Mouse (Mus musculus) urinary bladder, adult 18-20 months (tissue): Measurements from ENCODE around the gene Dnajb3.
"Not testable (repeated sequence)": the region's sequence is repeated elsewhere in the genome, so short reads cannot be mapped to it uniquely, and the experiment has no call there.

ENCODE experiments used
- DNase-seq, 2 experiments: peaks; one replicate each; pipeline ENCODE4 v3.0.0; 2022; ENCODE audit warnings: low spot score in 2 of 2, mixed read lengths in 2 of 2

The Dnajb3 gene

DNA sequence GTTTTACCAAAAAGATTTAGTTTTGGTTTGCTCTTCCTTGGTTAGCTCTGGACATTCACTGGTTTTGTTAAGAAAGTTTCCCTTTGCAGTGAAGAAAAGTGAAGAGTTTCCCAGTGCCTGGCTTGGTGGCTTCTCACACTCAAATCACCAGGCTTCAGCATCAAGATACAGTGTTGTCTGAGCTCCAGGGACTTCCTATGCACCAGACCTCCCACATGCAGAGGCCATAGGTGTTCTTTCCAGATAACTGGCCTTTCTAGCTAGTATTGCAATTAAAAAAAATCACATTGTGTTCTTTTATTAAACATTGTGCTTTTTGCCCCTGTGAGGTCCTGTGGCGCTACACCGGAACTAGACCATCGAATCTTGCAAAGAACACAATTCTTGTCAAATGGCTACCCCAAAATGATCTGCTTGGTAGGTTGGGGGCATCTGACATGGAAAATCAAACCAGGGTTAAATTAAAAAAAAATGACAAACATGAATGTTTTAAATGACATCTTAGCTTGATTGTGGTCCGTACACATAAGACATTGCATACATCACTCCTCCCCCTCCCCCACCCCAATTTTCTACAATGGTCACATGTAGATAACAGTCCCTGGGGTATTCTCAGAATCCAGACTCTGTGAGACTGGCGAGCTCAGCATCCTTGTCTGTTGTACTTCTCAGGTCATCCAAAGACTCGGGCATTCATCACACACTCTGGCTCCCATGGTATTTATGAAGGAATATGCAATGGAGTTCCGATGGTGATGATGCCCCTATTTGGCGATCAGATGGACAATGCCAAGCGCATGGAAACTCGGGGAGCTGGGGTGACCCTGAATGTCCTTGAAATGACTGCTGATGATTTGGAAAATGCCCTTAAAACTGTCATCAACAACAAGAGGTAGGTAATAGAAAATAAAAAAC is 10.1 kb upstream of the Dnajb3 start:
- no peak for DNase-seq

DNA sequence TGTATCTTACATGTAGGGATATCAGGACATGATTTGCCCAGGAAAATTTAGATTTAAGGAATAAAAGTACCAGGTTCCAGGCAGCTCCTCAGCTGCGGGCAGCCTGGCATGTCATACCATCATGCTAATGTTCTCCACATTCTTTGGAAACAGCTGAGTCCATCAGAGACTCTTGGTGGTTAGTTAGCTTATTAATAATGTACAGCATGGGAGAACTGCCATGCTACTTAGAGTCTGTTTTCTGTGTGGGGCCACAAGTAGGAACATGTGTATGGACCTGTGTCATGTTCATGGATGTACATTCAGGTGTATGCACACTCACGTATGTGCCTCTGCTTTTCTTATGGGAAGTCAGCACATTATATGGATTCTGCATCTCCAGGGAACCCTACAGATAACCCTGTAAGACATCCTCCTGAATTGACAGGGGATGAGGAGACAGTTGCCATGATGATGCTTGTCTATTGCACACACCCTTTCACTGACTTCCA is 8.9 kb upstream of the Dnajb3 start:
- DNase-seq = no peak

DNA sequence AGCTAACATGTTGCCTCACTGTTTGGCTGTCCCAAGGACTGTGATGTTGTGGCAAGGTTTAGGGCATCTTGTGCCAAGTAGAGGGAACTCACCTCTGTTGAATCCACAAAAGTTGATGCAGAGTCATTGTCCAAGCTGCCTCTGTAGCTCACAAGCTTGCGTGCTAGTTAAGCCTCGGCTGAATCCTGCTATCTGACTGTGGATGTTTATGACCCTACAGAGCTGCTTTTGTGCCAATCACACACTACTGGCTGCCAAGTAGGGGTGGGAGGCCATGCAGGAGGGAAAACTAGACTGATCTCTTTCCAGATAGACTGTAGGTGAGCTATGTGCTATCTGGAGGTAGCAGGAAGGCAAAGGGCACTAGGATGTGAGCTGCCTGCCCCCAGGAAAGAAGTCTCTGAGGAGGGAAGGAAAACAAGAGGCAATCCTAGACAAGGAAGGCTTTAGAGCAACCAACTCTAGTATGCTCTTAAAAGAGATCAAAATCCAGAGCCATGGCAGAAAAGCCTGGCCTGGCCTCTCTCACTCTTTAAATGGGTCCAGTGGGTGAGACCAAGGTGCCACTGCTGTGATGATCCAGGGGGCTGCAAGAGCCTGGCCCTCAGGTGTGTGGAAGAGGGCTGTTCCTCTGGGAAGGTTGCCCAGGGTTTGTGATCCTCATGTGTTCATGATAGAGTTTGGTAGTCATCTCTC is 8.3 kb upstream of the Dnajb3 start:
- no peak for DNase-seq

DNA sequence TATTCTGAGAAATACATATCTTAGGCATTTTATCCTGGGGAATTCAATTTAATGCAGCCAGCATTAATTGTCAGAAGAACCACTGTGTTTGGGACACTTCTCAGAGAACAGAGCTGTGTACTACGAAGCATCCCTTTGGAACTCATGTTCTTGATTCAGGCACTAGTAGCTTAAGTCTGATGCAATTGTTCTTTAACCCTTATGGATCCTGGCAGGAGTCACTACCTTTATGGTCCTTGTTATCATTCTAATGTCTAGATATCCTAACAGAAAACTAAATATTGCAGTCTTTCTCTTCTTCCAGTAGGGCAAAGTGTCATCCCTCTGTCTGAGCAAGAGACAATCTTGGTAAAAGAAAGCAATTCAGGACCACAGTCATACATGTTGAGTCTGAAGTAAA is 7.5 kb upstream of the Dnajb3 start:
- DNase-seq = no peak

DNA sequence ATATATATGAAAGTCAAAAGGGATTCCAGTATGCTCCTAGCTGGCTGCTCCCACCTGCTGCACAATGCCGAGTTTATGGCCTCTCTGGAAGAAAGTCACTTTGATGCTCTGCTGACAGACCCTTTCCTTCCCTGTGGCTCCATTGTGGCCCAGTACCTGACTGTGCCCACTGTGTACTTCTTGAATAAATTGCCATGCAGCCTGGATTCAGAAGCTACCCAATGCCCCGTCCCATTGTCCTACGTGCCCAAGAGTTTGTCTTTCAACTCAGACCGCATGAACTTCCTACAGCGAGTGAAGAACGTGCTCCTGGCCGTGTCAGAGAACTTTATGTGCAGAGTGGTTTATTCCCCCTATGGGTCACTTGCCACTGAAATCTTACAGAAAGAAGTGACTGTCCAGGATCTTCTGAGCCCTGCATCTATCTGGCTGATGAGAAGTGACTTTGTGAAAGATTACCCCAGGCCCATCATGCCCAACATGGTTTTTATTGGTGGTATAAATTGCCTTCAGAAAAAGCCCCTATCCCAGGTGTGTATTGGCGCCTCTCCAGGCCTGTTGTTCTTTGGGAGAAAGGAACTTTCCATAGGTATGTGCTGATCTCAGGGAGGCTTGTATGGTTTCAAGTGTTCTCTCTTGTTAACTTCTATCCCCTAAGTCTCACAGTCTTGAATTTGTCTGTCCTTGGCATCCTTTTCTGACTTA is 6.9 kb upstream of the Dnajb3 start:
- DNase-seq = no peak

DNA sequence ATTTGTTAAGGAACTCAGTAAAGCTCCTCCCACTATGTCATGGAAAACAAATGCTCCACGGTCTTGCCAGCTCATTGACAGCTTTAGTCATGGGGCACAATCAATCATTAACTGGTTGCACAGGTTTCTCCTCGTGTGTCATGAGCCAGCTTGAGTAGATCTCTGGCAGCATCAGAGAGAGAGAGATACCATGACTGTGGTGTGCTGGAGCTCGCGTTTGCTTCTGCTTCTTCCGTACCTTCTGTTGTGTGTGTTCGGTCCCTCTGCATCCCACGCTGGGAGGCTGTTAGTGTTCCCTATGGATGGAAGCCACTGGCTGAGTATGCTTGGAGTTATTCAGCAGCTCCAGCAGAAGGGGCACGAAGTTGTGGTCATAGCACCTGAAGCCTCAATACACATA is 6.2 kb upstream of the Dnajb3 start, which contains the start of gene Ugt1a1:
Gene Ugt1a1 (plus strand): TSS at position 148 of the 400 bp plus-strand sequence.
- DNase-seq = peak; percentile 66 to 84

DNA sequence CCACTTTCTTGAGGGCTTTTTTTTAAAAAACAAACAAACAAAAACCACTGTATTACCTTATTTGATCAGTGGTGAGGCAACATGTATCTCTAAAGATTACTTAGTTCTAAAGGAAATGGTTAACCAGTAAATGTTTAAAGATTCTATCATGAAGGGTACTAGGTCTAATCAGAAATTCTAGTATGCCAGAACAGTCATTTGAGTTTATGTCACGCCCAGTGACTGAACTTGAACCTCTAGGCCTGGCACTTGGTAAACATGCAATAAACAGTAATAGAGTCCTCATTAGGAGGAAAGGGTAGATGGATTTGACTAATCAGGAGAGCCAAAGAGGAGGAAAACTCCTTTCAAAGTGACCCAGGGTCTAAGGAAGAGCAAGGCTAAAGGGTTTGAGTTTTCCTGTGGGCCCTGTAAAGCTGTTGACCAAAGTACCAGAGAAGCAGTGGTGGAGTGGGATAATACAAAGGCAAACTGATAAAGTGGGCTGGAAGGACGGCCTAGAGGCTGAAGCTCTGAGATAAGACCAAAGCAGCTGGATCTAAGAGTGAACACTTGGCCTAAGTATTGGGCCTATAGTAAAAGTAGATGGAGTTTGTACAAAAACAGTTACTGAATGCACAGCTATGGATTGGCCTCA is 1.4 kb upstream of the Dnajb3 start:
- no peak for DNase-seq

DNA sequence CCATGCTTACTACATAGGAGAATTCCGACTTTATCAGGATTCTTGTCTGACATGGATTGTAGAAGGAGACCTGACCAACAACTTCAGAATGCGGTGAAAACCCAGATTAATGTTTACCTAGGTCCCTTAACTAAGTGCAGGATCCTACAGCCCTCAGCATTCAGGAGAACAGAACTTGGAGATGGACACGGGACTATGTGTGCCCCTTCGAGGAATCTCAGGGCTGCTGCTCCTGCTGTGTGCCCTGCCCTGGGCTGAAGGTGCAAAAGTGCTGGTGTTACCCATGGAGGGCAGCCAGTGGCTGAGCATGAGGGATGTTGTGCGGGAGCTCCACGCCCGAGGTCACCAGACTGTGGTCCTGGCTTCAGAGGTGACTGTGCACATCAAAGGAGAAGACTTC is 5.1 kb downstream of the Dnajb3 start, which contains the start of gene Ugt1a2:
Gene Ugt1a2 (plus strand): TSS at position 146 of the 400 bp plus-strand sequence.
- DNase-seq = no peak

DNA sequence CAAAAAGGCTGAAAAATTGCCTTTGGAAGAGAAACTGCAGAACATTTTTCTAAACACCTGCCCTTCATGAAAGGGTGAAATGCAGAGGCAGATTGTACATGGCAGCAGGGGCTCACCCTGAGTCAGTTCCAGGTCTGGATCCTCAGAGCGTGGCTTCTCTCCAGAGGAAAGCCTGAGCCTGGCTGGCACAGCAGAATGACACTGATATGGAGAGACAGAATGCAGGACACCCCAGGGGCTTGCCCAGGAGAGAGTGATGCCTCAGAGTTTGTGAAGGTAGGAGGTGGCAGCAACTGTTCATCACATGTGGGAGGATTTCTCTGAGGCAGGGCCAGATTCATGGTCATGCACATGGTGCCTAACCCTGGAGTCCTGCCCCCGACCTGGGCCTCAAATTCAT is 5.6 kb downstream of the Dnajb3 start:
- no peak for DNase-seq

DNA sequence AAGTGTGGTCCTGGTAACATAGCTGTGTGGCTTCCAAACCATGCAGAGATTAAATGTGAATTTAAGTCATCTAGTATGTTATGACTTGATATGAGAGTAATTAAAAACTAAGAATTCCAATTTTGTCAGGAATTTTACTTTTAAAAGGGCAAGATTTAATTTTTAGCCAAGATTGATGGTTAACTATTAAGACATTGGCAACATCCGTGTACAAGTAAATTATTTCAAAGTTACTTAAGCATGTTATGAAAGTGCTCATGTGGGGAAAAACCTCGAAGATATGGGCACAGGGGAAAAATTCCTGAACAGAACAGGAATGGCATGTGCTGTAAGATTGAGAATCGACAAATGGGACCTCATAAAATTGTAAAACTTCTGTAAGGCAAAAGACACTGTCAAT is 8.1 kb downstream of the Dnajb3 start:
- DNase-seq = no peak

DNA sequence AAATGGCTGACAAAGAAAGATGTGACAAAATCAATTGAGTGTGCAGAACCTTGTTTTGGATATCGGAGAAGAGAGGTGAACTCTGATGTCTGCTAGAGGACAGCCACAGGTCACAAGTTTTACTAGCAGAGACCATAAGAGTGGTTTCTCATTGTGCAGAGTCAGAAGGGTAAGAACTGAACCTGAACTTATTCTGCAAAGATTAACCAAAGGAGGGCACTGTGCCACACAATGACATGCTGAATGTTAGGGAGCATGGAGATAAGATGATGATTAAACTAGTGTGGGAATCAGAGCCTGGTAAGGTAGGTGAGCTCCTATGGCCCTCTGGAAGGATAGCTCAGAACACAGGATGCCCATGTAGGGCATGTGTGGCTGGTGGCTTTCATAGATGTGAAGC is 9.9 kb downstream of the Dnajb3 start:
- DNase-seq = no peak

DNA sequence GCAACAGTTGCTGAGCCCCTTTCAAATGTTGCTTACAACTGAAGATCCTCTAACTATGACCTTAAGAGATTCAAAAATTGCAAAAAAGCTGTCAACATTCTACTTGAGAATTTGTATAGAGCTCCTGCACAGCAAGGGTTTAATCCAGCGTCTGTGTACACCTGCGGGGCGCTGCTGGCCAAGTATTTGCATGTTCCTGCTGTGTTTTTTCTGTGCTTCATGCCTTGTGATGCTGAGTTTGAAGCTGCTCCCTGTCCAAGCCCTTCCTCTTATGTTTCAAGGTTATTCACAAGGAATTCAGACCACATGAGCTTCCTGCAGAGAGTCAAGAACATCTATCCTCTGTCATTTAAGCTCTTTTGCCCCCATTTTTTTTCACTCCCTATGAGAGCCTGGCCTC is 13.4 kb downstream of the Dnajb3 start:
- DNase-seq = no peak

DNA sequence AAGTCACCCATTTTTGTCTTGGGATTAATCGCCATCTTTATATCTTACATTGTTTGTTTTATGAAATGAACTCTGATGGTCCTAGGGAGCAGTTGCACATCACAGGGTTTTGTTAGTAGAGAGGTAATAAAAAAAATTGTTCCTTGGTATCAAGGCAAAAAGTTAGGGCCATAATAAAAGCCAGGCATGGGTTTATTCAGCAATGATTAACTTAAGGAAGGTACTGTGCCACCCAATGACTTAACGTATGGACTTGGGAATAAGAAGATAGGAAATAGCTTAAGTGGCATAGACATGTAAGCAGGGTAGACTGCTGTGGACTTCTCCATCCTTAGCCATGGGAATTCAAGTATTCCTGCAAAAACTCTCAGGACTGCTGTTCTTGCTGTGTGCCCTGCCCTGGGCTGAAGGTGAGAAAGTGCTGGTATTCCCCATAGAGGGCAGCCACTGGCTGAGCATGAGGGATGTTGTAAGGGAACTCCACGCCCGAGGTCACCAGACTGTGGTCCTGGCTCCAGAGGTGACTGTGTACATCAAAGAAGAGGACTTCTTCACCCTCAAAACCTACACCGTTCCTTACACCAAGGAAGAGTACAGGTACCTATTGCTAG is 19.2 kb downstream of the Dnajb3 start:
- no peak for DNase-seq

DNA sequence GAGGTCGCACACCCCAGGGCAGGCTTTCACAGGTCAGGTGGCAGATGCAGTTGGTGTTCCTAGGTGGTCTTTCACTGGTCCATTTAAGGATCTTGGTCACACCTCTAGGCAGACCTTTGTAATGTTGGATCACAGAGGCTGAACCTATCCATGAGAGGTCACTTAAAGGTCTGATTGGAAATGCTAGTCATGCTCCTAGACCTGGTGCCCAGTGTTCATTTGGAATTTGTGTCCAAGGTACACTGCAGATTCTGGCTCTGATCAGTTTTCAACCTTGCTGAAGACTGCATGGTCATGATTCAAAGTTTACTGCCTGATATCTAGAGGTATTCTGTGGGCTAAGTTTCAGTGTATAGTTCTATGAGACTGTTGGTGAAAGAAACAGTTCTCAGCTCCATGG is 25.9 kb downstream of the Dnajb3 start:
- DNase-seq = no peak

DNA sequence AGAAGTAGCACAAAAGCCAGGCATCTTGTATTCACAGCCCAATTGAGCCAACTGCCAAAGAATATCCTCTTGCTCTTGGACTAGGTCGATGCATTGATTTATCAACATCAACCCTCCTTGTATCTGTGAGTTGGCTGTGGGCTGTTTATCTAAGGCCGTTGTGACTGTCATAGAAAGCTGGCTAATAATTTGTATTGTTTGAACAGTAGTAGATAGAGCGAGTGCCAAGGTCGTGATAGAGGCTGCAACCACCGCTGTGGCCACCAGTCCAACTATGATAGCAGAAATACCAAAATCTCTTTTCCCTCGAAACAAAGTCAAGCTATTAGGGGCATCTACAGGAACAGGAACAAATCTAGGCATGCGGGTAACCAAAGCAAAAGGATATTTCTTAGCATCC is 33.4 kb downstream of the Dnajb3 start:
- not testable (repeated sequence) for DNase-seq

DNA sequence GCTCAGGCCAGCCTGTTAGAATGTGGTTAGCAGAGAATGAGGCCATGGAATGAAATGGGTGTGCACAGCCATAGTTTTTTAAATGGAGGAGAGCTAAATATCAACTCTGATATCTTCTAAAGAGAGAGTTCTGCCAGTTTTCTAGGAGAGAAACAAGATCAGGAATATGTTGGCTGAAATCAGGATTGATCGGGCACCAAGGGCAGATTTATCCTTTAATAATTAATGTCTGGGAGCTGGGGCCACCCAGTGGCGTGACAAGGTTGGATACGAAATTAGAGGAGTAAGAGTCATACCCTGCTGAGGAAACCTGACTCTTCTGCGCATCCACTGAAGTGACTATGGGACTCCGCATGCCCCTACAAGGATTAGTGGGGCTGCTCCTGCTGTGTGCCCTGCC is 39.9 kb downstream of the Dnajb3 start, which contains the start of gene Ugt1a5:
Gene Ugt1a5 (plus strand): TSS at position 302 of the 400 bp plus-strand sequence.
- no peak for DNase-seq

DNA sequence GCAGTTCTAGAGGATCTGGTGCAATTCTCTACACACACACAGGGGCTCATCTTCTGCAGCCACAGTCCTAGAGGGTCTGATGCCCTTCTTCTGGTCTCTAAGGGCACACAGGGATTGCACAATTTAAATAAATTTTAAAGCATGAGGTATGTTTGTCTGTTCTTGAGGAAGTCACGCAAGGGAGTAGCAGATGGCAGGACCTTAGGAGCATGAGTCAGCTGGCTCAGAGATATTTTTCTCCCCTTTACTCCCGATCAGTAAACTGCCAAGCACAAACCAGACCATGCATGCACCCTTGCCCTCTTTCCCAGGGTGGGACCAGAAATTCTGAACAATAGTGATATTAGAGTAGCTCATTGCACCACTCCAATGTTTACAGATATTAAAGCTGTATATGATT is 47.2 kb downstream of the Dnajb3 start:
- peak in 1 of 2 experiments; percentile 68 for DNase-seq
